Mouse (Mus musculus) T-helper 2 cell (primary cell): ENCODE measurements at regions not wholly inside any gene's neighbourhood (a gene's known extent, or its start where the extent isn't known, plus 50 kb on each side); places are given as distances from the start of the nearest gene placed in this dataset.

Source experiments
- in situ Hi-C: fragments of 300-600 bp; cut with MboI, MseI; formaldehyde crosslinking; loops from one replicate; pipeline ENCODE4 v1.15.1; 2025; ENCODE audit warnings: high pct_unique_total_duplicates

DNA sequence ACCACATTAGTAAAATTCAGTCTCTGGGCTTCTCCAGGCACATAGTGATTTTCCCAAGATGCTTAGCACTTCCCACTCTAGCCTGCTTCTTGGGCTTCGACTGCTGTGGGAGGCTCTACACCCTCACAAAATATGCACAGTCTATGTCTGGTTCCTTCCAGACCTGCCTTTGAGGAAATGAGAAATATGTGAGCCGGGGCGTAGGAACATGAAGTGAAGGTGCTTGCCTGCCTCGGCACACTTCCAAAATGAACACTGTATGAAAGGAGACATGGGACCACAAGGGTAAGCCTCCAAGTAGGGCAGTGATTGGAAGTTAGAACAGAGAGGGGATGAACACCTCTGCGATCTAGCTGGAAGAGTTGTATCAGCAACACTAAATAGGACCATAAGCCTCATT is 54.5 kb downstream of the Gm10260 start:
- in situ Hi-C loops: no loop called here

GRCm38 (mm10) chr13:97704541-97704940 is 55.9 kb downstream of the Gm10260 start:
- in situ Hi-C loops: no loop called here

DNA sequence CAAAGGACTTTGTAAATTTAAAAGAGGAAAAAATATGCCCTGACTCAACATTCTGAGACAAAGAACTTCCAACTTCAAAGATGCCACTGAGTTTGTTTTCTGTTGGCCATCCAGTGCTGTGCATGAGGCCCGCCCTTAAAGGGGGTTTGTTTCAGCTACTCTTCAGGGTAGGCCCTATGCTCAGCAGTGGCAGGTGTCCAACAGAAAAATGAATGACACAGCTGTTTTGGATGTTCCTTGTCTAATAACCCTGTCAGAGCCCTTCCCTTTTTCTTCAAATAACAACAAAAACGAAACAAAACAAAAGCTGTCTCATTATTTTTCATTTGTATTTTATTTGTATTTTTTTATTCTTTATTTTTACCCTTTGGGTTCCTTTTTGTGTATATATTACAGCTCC is 61.5 kb downstream of the Gm10260 start:
- in situ Hi-C loops: no loop called here

- in situ Hi-C loops: no loop called here
Measured at GRCm38 (mm10) chr13:97698317-97698716, 62.1 kb downstream of the Gm10260 start.

DNA sequence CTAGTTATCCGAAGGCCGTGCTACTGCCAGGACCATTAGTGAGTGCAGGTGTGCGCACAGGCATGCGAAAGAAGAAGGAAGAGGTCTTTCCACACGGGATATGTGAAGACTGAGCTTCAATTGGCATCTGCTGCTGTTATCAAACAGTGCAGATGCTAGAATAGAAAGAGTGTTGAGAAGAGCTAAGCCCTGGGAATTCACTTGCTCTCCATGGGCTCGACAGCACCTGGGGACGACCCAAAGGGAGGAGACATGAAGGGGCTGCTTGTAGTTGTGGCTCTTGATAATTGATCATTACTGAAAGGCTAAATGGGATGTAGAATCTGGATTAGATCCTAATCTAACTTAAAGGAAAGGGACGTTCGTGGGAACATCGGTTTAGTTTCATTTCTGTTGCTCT is 63.2 kb downstream of the Gm10260 start:
- in situ Hi-C loops: no loop called here

- in situ Hi-C loops: no loop called here
Measured at GRCm38 (mm10) chr13:97695022-97695421, 65.4 kb downstream of the Gm10260 start.

GRCm38 (mm10) chr13:97694356-97694990 is 66.0 kb downstream of the Gm10260 start:
- in situ Hi-C loops: no loop called here

DNA sequence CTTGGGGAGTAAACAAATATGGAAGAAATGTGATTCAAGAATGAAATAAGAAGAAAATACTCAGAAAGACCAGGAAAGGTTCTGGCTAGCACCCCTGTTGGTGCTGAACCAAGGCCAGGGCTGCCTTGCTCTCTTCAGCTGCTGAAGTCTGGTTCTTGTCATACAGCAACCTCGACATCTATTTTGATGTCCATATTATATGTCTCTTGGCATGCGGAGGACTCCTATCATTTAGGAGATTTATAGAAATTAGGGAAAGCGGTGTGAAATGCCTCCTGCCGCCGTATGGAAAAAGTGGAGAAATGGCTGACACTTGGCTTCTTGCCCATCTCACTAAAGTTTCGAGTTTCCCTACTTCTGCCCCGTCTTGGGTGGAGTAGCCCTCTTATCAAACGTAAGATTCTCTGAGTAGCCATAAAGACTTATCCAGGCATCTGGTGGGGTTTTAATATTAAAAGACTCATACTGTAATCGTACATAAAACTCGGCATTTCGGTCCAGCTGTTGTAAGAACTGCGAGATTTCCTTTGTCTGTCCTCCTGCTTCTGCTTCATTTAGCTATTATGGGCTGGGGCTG is 72.0 kb downstream of the Gm10260 start:
- in situ Hi-C loops: no loop called here

- in situ Hi-C loops: loop anchor here (5.0 kb wide), 1 partner anchor 263 kb away; no protein-coding TSS in a partner anchor
Measured at GRCm38 (mm10) chr13:97683836-97684235, 76.6 kb downstream of the Gm10260 start.

GRCm38 (mm10) chr13:97681228-97681987 is 79.0 kb downstream of the Gm10260 start:
- in situ Hi-C loops: loop anchor here (5.0 kb wide), 1 partner anchor 266 kb away; no protein-coding TSS in a partner anchor

DNA sequence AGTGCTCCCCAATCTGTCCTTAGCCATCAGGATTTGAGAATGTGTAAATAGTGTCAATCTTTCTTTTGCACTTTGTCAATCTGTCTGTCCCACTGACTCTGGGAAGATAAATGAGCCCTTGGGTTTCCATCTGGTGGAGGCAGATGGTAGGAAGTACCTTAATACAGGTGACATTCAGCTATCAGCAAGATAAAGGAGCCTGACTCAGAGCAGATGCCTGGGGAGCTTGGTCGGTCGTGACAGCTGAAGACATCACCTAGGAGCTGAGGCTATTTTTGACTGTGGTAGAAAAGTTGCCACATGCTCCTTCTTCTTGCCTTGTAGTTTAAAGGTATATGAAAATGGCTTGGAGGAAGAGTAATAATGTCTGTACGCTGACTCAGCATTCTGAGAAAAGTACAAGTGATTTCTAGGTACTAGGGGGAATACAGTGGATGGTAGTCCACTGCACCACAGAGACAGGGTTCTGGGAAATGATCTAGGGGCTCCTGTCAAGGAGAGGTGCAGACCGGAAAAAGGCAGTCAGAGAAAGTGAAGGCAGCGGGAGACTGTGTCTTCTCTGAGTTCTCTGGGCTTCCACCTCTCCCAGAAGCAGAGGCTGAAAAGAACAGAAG is 80.0 kb downstream of the Gm10260 start:
- in situ Hi-C loops: loop anchor here (5.0 kb wide), 1 partner anchor 267 kb away; no protein-coding TSS in a partner anchor

GRCm38 (mm10) chr13:97678991-97679390 is 81.4 kb downstream of the Gm10260 start:
- in situ Hi-C loops: no loop called here

DNA sequence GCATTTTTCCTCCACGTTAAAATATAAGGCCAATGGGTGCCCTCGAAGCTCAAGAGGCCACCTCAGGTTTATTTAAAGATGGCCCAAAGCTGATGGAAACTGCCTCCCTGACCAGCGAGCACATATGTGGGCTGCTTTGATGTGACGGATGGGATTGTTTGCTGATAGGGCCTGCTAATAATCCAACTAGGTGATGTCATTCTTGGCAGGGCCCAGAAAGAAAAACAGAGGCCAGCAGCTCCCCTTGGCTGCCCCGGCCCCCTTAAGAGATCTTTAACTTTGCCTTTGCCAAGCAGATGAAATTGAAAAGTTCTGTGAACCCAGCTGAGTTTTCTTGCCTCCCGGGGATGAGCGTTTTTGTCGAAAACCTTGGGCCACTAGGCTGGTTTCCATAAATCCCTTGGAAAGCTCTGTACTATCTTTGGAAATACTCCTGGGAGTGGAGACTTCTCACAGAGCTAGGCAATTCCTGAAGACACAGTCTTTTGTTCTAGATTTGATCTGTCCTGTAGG is 83.8 kb downstream of the Gm10260 start:
- in situ Hi-C loops: no loop called here

DNA sequence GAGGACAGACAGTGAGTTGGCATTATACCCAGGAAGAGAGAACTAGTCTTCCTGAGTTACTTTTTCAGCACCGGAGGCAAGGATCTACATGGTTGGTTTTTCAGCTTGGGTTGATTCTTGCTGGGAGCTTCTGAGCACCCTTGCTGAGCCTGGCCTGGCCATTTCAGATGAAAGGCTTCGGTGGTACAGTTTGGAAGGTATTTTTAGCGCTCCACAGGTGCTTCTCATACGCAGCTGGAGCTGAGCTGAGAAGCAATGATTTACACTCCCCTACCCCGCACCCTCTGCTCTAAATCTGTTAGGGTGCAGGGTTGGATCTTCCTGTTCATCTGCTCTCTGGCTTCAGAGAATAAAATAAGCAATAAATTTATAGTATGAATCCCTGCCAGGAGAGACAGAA is 87.3 kb downstream of the Gm10260 start:
- in situ Hi-C loops: no loop called here

- in situ Hi-C loops: no loop called here
Measured at GRCm38 (mm10) chr13:97672038-97672675, 88.3 kb downstream of the Gm10260 start.

DNA sequence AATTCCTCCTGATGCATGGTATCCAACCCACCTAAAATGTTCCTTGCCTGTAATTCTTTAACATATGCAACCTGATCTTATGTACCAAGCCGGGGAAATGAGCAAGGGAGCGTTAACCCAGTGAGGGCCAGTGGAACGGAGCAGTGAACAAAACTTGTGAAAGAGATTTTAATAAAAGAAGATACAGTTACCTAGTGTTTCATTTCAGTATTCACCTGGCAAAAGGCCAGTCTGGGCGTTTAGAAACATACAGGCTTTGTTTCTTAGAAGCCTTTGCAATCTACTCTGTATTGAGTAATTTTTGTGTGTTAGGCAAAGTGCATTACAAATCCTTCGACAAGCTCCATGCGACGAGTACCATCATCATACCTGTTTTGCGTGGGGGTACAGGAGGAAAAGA is 91.1 kb downstream of the Gm10260 start:
- in situ Hi-C loops: no loop called here

- in situ Hi-C loops: no loop called here
Measured at GRCm38 (mm10) chr13:97668910-97669309, 91.5 kb downstream of the Gm10260 start.

- in situ Hi-C loops: no loop called here
Measured at GRCm38 (mm10) chr13:97667313-97667712, 93.1 kb downstream of the Gm10260 start.

GRCm38 (mm10) chr13:97666761-97667160 is 93.7 kb downstream of the Gm10260 start:
- in situ Hi-C loops: no loop called here

GRCm38 (mm10) chr13:97665226-97665625 is 95.2 kb downstream of the Gm10260 start:
- in situ Hi-C loops: no loop called here

- in situ Hi-C loops: no loop called here
Measured at GRCm38 (mm10) chr13:97662741-97663140, 97.7 kb downstream of the Gm10260 start.

DNA sequence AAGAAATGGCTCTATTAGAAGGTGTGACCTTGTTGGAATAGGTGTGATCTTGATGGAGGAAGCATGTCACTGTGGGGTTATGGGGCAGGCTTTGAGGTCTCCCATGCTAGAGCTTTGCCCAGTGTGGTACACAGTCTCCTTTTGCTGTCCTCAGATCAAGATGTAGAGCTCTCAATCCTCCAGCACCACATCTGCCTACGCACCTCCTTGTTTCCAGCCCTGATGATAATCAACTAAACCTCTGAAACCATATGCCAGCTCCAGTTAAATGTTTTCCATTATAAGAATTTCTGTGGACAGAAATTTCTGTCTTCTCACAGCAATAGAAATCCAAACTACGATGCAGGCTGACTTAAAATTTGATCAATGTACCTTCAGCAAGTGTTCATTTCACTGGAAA is 103.8 kb downstream of the Gm10260 start:
- in situ Hi-C loops: no loop called here
